Mouse (Mus musculus) liver, embryonic 14.5 days (tissue): ENCODE measurements around the gene Mobp.

Experiments used
- CTCF ChIP-seq: IDR thresholded peaks from 2 replicates; pipeline ENCODE4 v1.5.1; 2016; ENCODE audit warnings: antibody characterized with exemption, low read depth, control low read depth
- EP300 ChIP-seq: IDR thresholded peaks from 2 replicates; pipeline ENCODE4 v1.6.1; 2016; ENCODE audit warnings: antibody characterized with exemption, low read depth

DNA sequence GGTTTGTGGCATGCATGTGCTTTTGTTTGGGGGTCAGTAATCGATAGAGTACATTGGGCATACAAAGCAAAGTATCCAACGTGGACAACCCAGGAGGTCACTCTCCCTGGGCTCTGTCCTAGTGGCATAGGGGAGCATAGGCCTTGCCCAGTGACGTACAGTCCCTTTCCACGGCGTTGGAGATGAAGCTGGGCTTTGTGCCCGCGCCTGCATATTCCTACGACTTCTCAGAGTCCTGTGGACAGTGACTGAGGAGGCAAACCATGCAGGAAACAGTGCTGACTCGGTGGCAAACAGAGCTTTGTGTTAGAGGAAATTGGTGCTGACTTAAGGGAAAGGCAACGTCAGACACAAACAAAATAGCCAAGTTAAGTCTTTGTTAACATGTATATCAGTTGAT, 20.2 kb upstream of the Mobp start:
- TF ChIP-seq CTCF, result no peak
- no peak for TF ChIP-seq EP300
